Mouse (Mus musculus): ENCODE data around the gene Ovgp1.

DNA sequence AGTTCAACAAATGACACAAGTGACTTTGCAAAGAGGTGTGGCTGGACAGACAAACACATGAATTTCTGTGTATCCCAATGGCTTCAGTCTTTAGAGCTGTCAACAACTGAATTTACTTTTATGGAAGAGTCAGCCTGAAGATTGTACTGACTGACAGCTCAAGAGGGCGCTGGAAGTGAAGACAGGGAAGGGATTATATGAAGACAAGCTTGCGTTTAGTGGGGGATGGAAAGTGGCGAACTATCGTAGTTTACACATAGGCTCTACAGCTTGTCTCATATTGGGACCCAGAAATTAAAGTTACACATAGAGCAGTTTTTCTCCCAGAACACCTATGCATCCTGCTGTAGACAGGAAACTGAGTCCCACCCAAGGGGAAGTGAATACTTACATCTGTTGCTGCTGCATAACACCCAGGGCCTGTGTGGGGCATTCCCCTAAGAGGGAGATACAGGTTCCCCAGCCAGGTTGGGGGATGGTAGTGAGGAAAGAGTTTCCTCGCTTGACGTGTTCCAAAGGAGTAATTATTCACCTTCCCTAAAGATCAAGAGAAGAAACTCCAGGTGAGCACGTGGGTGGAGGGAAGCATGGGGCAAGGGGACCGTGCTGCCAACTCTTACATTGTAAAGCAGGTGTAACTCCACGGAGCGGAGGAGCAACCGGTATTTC is 27.3 kb downstream of the Ovgp1 start:
- no peak for TF ChIP-seq CTCF (IDR thresholded peaks at IDR 0.05; ENCODE audit: low read depth, low read length)
- TF ChIP-seq POLR2A (IDR thresholded peaks at IDR 0.05; ENCODE audit: extremely low read depth, insufficient read depth, low read length) = no peak

Measured in liver, adult 2 months (tissue).